Mouse (Mus musculus) kidney, adult 11 months (tissue): ENCODE results near the gene Mrpl38.
"Not testable (repeated sequence)": the region's sequence is repeated elsewhere in the genome, so short reads cannot be mapped to it uniquely, and the experiment has no call there.

ENCODE experiments used
- DNase-seq: peaks from one replicate; pipeline ENCODE4 v3.0.0; 2022

The Mrpl38 gene

GRCm38 (mm10) chr11:116143468-116143867 is 4.8 kb upstream of the Mrpl38 start:
- no peak for DNase-seq

GRCm38 (mm10) chr11:116142211-116142991 is 3.7 kb upstream of the Mrpl38 start:
- DNase-seq: no peak

DNA sequence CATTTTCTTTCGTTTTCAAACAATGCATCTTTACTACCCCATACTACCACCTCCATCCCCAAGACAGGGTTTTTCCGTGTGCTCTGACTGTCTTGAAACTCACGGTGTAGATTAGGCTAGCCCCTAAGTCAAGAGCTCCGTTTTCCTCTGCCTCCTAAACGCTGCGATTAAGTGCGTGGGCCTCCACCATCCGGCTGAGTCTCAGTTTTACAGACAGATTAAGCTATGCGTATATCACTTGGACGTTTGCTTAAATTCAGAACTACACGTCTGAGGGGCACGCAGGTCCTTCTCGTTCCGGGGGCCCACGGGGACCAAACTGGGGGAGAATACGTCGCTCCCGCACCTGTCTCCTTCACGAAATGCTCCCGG is 586 bp downstream of the Mrpl38 start:
- no peak for DNase-seq

DNA sequence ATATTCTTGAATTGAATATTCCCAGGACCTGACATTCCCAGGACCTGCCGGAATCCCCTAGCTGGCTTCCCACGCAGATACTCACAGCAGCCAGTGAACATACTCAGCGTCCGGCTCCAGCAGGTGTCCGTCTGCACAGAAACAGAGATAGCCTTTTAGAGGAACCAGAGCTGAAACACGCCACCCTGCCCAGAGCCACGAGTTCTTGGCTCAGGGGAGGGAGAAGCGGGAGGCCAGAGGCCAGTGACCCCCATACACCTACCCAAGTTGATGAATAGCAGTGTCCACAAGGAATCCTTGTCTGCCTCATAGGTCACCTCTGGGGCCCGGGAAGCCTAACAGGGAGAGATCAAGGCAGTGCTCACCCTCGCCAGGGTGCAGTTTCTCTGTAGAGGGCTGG is 4.5 kb downstream of the Mrpl38 start:
- DNase-seq: no peak

DNA sequence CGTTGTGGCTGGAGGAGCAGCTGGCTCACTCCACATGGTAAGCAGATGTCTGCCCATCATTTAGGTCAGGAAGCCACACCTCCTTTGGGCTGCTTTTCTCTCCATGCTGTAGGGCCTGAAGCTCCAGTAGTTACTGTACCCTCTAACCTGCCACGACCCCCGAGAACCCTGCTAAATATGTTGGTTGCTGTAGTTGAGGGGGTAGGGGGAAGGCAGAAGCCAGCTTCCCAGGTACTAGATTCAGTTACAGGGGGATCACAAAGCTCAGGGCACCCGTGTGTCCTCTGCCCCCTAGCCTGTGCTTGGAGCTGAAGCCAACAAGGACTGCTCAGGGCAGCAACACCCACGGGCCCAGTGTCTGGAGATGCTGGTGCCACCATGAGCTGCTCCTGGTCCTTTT is 5.2 kb downstream of the Mrpl38 start:
- DNase-seq: no peak

GRCm38 (mm10) chr11:116132366-116133333 is 6.0 kb downstream of the Mrpl38 start:
- peak; percentile 44 for DNase-seq

- DNase-seq: no peak
These were observed 7.1 kb downstream of the Mrpl38 start for GRCm38 (mm10) chr11:116131349-116132170.

- peak; percentile 89 for DNase-seq
These were observed 8.0 kb downstream of the Mrpl38 start, which contains the start of gene Trim65 for GRCm38 (mm10) chr11:116130488-116131205. TSS of gene Trim65 (minus strand) at chr11:116131128.

GRCm38 (mm10) chr11:116129993-116130487 is 8.6 kb downstream of the Mrpl38 start:
- DNase-seq: no peak

- DNase-seq: no peak
These were observed 9.4 kb downstream of the Mrpl38 start for GRCm38 (mm10) chr11:116129091-116129790.

DNA sequence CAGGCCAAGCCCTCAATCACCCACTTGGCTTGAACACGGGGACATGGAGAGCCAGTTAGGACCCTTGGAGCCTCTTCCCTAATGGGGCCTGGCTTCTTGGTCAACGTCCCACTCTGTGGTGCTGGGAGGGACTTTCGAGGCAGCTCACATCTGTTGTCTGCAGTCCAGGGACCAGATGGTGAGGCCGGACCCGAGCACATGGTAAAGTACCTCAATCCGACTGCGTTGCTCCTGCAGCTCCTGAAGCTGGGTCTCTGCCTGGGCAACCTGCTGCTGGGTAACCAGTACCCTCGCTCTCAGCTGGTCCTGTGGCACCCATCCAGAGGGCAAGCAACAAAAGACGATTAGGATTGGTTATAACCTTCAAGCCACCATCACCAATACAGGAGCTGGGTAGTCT is 10.7 kb downstream of the Mrpl38 start:
- no peak for DNase-seq

DNA sequence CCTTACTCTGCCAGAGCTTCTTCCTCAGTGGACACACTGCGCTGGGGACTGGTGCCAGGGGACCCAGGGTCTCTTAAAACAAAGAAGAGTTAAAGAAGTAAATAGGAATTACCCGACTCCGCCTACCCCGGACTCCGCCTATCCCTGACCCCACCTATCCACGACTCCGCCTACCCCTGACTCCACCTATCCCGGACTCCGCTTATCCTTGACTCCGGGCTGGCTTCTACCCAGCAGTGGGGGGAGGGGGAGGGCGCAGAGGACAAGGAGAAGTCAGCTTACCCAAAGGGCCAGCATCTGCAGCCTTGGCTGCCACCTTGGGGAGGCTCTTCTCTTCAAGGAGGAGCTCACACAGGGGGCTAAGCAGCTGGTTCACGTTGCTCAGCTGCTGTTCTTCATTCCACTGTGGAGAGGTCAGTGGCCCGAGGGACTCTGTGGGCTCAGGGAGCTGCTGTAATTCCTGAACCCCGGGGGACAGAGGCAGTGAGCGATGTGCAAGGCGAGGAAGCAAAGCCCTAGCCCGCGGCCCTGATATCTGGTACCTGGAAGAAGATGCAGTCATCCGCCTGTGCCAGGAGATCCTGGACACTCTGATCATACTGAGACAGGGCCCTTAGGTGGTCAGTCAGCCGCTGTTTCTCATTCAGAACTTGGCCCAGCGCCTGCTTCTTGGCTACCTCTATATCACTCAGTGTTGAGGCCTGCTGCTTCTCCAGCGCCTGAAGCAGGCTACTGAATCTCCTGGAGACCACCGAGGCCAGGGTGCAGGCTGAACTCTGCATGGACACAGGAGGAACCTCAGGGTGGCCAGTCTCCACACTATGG is 11.3 kb downstream of the Mrpl38 start, which contains the start of gene Trim47:
TSS of gene Trim47 (minus strand) at position 55 of the 825 bp plus-strand sequence.
- peak; percentile 87 for DNase-seq

- no peak for DNase-seq
These were observed 12.4 kb downstream of the Mrpl38 start for GRCm38 (mm10) chr11:116126261-116126660.

- DNase-seq: not testable (repeated sequence)
These were observed 16.9 kb downstream of the Mrpl38 start for GRCm38 (mm10) chr11:116121731-116122245.

DNA sequence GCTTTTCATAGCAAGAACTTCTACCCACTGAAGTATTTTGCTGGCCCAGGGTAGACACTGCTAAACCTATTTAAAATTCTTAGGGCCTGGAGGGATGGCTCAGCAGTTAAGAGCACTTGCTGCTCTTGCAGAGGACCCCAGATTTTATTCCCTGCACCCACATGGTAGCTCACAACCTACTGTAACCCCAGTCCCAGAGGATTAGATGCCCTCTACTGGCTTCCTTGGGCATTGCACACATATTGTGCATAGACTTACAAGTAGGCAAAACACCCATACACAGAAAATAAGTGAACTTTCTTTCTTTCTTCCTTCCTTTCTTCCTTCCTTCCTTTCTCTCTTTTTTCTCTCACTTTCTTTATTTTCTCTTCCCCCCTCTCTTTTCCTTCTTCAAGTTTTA is 20.8 kb downstream of the Mrpl38 start:
- DNase-seq: no peak

GRCm38 (mm10) chr11:116117241-116117640 is 21.4 kb downstream of the Mrpl38 start:
- DNase-seq: no peak

DNA sequence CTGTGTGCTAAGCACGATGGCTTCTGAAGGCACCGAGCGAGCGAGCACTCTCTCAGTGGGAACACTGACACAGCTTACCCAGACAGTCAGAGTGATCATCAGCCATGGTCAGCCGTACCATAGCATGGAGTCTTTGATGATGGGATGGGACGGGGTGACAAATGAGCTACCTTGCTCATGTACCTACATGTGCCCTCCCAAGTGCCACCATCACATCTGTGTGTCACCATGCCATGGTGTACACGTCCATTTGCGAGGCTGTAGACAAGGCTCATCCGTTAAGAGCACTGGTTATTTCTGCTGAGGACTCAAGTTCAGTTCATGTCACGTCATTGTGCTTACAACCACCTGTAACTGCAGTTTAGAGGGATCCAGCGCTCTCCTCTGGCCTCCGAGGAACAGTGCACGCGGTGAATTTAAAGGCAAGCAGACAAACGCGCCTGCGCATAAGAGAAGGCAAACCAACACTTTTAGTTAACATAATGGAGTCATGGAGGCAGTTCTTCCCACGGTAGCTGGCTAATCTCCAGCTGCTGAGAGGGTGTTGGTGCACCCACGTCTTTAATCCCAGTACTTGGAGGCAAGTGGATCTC is 27.0 kb downstream of the Mrpl38 start:
- DNase-seq: no peak

DNA sequence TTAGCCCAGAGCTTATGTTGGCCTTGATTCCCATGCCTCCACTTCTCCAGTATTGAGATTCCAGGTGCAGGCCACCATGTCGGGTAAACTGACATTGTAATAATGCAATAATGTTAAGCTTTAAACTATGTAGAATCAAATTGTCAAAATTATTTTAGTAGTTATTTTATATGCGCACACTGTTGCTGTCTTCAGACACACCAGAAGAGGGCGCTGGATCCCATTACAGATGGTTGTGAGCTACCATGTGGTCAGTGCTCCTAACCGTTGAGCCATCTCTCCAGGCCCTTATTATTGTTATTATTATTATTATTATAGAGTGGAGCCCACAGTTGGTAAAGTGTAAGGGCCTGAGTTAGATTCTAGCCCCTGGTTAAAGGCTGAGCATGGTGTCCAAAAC is 27.6 kb downstream of the Mrpl38 start:
- DNase-seq: no peak

DNA sequence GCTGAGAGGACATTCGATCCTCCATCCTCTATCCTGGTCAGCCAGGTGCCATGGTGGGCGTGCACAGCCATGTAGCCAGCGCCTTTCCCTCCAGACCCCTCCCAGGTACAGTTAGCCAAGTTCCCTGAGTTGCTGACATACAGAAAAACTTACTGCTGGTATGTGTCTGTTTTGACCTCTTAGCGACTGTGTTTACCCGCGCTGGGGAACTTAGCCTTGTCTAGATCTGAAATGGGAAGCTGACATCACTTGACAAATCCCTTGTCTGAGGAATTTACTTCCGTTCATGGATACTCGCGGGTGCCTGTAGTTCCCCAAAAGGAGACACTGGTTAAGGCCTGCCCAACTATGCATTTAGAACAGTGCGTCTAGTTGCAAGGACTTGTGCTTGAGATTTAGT is 28.1 kb downstream of the Mrpl38 start:
- DNase-seq: no peak

DNA sequence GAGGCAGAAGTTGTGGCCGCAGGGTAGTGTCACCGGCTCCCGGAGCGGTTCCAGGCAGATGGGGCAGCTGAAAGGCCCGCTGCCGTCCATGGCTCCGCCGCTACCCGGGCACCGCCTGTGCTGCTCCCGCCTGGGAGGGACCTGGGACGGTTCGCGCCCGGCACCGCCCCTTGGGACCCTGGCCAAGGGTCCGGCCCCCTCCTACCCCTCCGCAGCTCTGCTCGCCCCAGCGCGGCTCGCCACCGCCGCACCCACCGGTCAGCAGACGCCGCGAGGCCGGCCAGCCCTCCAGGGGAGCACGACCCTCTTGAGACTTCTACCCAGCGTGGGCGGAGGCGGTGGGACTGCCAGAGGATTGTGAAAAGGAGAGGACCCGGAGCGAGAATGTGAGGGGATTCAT is 28.5 kb downstream of the Mrpl38 start:
- DNase-seq: peak; percentile 80
